Mouse (Mus musculus) skeletal muscle tissue, adult 2 months (tissue): ENCODE data around the gene Cbx5.

Source experiments
- DNase-seq: peaks from one replicate; pipeline ENCODE4 v3.0.0-alpha.2; 2012; ENCODE audit warnings: low read depth, low spot score

The Cbx5 gene

GRCm38 (mm10) chr15:103173251-103173650, 66.4 kb downstream of the Cbx5 start:
- DNase-seq, result no peak

- peak; percentile 82 for DNase-seq
Observed at GRCm38 (mm10) chr15:103172537-103172936, 67.1 kb downstream of the Cbx5 start.

- no peak for DNase-seq
Observed at GRCm38 (mm10) chr15:103171276-103171675, 68.3 kb downstream of the Cbx5 start.

- DNase-seq, result no peak
Observed at GRCm38 (mm10) chr15:103170316-103170679, 69.3 kb downstream of the Cbx5 start.

- no peak for DNase-seq
Observed at GRCm38 (mm10) chr15:103169612-103170315, 69.9 kb downstream of the Cbx5 start.

GRCm38 (mm10) chr15:103168801-103169611, 70.6 kb downstream of the Cbx5 start:
- DNase-seq, result no peak

- DNase-seq, result no peak
Observed at GRCm38 (mm10) chr15:103167786-103168185, 71.8 kb downstream of the Cbx5 start.

DNA sequence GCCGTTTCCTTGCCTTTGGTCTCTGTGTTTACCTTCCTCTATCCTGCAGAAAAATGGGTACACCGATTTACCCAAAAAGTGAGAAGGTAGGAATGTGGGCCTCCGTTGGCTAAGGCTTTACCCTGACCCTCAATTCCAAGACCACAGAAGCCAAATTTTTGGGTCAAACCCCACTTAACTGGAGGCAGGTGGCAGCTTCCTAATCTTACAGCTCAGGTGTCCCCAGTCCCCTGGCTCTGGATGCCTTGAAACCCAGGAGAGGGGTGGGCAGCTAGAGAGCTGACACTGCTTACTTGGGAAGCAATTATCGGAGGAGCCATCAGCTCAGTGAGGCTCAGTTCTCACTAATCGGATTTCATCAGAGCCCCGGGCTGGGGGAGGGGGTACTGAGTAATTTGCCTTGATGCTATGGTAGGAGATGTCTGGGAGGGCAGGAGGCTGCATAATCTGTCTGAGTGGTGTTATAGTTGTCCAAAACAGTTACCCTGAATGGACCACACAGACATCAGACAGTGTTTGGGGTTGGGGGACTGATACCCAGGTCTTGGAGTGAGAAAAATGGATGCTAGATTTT, 72.5 kb downstream of the Cbx5 start, which contains the start of gene Smug1:
TSS of gene Smug1 (minus strand) at position 51 of the 574 bp plus-strand sequence.
- no peak for DNase-seq

DNA sequence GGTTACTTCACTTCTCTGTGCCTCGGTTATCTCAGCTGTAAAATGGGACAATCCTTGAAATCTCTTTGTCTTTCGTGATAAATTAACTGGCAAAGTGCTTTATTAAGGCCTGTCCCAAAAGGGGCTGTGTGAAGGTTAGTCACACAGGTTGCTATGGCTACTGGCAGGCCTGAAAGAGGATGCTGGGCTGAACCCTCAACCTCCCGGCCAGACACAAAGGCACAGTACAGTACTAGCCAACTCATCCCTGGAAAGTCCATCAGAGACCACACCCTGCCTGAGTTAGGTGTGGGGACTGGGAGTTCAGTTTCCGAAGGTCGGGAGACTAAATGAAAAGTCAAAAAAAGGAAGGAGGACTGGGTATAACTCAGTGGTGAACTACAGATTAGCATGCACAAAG, 73.7 kb downstream of the Cbx5 start:
- DNase-seq, result no peak

- DNase-seq, result peak; percentile 90
Observed at GRCm38 (mm10) chr15:103165379-103165778, 74.2 kb downstream of the Cbx5 start.

DNA sequence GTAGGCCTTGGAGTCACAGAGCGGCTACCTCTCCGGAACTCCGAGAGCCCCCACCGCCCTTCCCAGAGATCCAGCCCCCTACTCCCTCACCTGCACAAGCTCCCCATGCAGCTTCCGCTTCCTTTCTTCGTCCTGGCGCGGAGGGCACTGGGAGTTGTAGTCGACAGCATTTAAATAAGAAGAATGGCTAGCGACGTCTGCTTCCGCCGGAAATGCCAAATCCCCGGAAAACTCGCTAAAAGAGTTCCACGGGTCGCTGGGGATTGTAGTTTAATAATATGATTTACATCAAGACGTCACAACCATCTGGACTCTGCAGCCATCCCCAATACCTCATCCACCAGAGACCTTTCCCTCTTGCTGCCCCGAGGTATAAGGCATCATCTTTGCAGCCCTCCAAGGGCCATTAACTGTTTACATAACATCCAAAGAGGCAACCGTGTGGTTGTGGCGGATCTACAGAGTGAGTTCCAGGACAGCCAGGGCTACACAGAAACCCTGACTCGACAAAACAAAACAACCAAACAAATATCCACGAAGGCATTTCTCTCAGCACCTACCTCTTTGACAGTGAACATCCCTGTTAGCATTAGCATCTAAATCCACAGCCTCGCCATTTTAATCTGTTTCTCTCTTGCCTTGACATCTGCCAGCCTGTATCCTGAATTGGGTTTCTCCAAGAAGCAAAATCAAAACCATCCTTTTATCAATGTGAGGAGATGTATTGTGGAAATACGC, 76.3 kb downstream of the Cbx5 start:
- DNase-seq, result peak; percentile 92

GRCm38 (mm10) chr15:103157585-103157984, 82.0 kb downstream of the Cbx5 start:
- DNase-seq, result no peak

- no peak for DNase-seq
Observed at GRCm38 (mm10) chr15:103156890-103157289, 82.7 kb downstream of the Cbx5 start.

GRCm38 (mm10) chr15:103155366-103156321, 84.0 kb downstream of the Cbx5 start:
- peak; percentile 78 for DNase-seq

GRCm38 (mm10) chr15:103152890-103153610, 86.6 kb downstream of the Cbx5 start:
- DNase-seq, result no peak

DNA sequence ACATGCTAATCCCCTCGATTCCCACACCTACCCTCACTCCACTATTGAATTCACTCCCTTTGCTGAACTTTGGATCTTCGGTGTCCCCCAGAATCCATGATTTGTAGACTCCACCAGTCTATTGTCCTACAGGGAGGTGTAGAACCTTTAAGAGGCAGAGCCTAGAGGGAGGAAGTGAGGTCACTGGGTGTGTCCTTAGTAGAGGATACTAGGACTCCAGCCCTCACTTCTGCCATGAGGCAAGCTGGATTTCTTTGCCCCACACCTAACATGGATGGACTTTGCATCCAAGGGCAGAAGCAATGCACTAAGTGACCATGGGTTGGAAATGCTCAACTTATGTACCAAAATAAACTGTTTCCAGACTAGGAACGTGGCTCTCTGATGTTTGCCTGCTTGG, 87.2 kb downstream of the Cbx5 start:
- no peak for DNase-seq

DNA sequence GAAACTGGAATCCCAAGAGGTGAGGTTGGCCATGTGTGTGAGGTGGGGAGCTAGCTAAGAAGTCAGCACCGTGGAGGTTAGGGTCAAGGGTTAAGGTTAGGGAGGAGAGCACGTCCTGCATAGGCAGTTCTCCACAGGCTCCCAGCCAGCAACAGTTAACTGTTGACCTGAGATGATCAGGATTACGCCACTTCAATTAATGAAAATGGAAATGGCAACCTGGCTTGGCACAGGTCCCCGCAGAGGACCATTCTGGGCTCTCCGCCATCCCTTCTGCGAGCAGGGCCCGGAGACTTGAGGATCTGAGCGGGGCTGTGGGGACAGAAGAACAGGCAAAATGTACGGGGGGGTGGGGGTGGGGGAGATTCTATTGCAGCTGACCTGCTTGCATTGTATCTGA, 91.8 kb downstream of the Cbx5 start:
- DNase-seq, result no peak

- DNase-seq, result no peak
Observed at GRCm38 (mm10) chr15:103147422-103147690, 92.3 kb downstream of the Cbx5 start.

- no peak for DNase-seq
Observed at GRCm38 (mm10) chr15:103146627-103147421, 92.8 kb downstream of the Cbx5 start.
